Mouse (Mus musculus) thymus, adult 18-20 months (tissue): ENCODE measurements around the gene Fam213b.

Source experiments
- DNase-seq, 2 experiments: peaks; one replicate each; pipeline ENCODE4 v3.0.0; 2022; ENCODE audit warnings: mixed read lengths in 2 of 2

Fam213b gene

DNA sequence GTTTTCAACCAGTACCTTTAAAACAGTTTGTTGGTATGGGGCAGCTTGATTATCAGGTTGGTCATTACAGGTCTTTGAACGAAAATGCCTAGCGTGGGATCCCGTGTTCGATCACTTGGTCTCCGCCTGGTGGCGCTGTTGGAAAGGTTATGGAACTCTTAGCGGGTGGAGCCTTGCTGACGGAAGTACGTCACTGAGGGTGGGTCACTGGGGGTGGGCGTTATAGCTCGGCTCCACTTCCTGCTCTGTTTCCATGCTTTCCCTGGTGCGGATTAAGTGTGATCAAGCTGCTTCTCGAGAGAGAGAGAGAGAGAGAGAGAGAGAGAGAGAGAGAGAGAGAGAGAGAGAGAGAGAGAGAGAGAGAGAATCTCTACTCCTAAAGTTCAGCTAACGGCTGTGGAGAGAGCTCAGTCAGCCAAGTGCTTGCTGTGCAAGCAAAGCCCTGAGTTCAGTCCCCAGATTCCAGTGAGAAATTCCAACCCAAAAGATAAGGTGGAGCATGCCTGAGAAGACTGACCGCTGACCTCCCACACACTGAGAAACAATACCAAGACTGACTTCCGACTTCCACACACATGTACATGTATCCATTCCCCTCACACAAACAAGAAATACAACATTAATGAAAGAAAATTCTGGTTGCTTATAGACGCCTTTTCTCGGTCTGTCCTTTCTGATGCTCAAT lies 20.9 kb downstream of the Fam213b start:
- DNase-seq, result peak; percentile 71 to 78

DNA sequence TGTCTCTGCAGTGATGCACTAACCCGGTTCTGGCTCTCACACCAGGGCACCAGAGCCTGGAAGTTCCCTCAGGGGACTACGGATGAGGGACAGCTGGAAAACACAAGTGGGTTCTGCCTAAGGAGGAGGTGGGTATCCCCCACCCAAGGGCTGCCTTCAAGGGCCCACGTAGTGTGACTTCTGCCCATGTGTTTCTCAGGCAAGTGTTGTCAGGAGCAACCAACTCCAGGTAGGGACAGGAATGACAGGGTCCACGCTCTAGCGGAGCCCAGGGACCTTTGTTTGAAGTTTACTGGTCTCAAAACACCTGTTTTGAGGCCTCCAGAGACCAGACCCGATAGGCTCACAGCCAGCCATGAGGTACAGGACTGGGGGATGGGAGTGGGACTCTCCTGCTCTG lies 25.7 kb downstream of the Fam213b start:
- no peak for DNase-seq

DNA sequence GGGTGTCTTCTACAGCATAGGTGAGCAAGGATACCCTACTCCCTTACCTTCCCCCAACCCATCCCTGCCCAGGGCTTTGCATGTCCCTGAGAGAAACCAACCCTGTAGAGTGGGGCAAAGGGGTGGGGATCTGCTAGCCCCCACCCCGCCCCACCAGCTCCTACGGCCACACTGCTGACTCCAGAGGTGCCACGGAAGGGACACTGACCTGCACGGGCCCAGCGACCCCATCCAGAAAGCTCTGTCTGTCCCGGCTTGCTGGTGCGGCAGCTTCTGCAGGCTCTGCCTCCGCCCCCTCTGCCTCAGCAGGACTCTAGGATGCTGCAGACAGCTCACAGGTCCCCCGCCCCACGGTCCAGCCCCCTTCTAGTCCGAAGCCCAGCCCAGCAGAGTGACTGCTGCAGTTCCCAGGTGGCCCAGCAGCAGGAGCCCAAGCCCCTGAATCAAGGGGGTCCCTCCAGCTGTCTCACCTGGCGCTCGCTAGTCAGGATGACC lies 27.1 kb downstream of the Fam213b start:
- DNase-seq, result no peak

DNA sequence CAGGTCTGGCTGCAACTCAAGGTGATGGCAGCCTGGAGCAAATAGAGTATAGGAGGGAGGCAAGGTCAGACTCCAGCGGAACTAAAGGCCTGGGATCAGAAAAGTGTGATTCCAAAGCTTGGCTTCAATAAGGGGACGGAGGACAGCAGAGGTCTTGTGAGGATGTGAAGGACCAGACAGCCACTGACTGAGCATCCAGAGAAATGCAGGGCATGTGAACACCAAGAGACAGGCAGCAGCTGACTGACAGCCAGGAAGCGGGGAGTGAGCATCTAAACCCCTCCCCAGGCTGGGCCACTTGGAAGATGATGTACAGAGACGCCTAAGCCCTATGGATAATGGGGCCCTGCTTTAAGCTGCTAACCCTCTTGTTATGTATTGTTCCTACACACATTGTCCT lies 28.2 kb downstream of the Fam213b start:
- DNase-seq, result no peak

GRCm38 (mm10) chr4:154869440-154869839 lies 29.5 kb downstream of the Fam213b start, which contains the start of gene Mmel1:
TSS of gene Mmel1 (plus strand) at chr4:154869585.
- no peak for DNase-seq

DNA sequence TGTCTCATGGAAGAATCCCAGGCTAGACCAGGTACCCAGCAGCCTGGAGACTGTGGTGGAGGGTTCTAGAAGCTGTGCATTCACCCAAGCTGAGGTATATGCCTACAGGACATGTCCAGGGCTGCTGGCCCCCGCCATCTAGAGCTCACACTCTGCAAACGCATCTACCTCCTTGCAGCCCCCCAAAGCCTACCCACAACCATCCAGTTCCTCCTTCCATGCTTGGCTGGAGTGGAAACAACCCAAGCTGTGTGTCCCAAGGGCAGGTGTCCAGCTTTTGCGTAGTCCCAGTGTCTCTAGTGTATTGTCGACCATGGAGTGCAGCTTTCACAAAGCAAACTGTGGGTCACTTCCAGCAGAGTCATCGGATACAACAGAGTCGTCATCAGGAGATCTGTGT lies 31.7 kb downstream of the Fam213b start:
- DNase-seq, result no peak

DNA sequence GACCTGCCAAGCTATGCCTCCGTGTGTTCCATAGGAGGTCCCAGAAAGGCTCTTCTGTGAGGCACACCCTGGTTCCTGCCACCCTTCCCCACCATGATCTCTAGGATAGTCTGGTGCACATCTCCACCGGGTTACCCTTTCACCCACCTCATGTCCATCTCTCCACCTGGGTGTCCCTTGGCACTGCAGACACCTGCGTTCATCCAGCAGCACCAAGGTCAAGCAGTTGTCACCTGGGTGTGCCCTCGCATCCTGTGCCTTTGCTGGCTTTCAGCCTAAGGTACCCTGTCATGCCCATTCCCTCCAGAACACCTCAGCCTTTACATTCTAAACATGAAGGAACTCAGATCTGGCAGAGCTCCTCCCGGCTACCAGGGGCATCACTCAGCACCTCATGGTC lies 32.5 kb downstream of the Fam213b start:
- no peak for DNase-seq

- DNase-seq, result no peak
Observed at GRCm38 (mm10) chr4:154864961-154865760, 33.8 kb downstream of the Fam213b start.

DNA sequence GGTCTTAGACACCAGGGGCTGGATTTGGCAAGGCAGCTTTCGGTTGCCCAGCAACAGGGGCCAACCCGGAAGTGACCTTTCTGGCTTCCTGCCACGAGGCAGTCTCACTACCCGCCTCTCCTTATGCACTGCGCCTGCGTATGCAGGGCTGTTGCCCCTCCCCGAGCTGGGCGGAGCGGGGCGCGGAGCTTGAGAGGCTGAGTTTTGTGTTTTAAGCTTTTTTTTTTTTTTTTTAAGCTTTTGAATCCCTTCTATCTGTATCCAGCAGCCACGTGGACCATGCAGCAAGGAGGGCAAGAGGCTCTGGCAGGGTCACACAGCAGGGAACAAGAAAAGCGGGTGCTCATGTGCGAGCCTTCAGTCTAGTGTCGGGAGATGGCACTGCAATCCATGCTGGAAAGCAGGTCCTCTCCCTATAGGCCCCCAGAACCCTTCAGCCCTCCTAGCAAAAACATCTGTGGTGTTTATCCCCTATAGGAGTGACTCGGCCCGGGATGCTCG lies 34.6 kb downstream of the Fam213b start:
- peak; percentile 75 to 81 for DNase-seq

GRCm38 (mm10) chr4:154863436-154863935 lies 35.4 kb downstream of the Fam213b start:
- no peak for DNase-seq

- DNase-seq, result no peak
Observed at GRCm38 (mm10) chr4:154861967-154862366, 37.0 kb downstream of the Fam213b start.

GRCm38 (mm10) chr4:154858601-154859000 lies 40.3 kb downstream of the Fam213b start:
- DNase-seq, result no peak

GRCm38 (mm10) chr4:154857366-154858240 lies 41.3 kb downstream of the Fam213b start:
- no peak for DNase-seq

GRCm38 (mm10) chr4:154856882-154857281 lies 42.1 kb downstream of the Fam213b start:
- DNase-seq, result no peak

- DNase-seq, result no peak
Observed at GRCm38 (mm10) chr4:154856480-154856837, 42.5 kb downstream of the Fam213b start.

GRCm38 (mm10) chr4:154855721-154856479 lies 43.0 kb downstream of the Fam213b start:
- DNase-seq, result no peak

- DNase-seq, result no peak
Observed at GRCm38 (mm10) chr4:154854676-154855345, 44.1 kb downstream of the Fam213b start.

DNA sequence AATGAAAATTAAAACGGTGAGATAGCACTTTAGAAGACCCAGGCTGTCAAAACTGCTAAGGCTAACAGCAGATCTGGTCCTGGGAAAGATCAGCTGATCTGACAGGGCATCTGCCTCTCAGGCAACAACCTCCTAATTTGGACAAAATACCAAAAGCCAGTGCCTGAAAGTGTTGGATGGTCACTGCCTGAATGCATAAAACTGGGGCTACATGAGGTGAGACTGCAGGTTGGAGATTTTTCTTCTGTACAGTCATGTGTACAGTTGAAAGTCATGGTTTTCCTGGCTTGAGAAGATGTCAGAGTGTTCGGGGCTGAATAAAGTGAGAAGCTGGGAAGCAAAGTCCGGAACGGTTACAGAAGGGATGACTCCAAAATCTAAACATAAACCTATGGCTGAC lies 45.1 kb downstream of the Fam213b start:
- DNase-seq, result no peak

- DNase-seq, result no peak
Observed at GRCm38 (mm10) chr4:154852696-154853095, 46.2 kb downstream of the Fam213b start.
